Mouse (Mus musculus) neutrophil, adult 65 days (primary cell): ENCODE results near the gene Hhex. TPM values are rescaled to one million over a fixed set of nuclear protein-coding genes. Genes with fewer than 3 reads are reported as not detected.

Experiments
- total RNA-seq: library from RNA; stranded (reverse); gene quantifications from 2 replicates; pipeline ENCODE4 v1.2.4, GENCODE M21; 2023

The Hhex gene
- 54.1 and 54.6 TPM in 2 replicates for total RNA-seq

GRCm38 (mm10) chr19:37434263-37434951 lies at the start of gene Hhex:
Hhex (plus strand) TSS chr19:37434810.

Other genes with a start within 250 kb of the Hhex start
- 39.9 and 40.5 TPM in 2 replicates for gene March5, start 227.3 kb upstream of the Hhex start, total RNA-seq
- gene Cpeb3, start 226.2 kb upstream of the Hhex start, total RNA-seq = 1.3 and 2.2 TPM in 2 replicates
- gene Ide, start 97.0 kb upstream of the Hhex start, total RNA-seq = 16.5 and 18.2 TPM in 2 replicates
- 51.0 and 58.3 TPM in 2 replicates for gene Kif11, start 58.4 kb upstream of the Hhex start, total RNA-seq
- 60.5 and 62.8 TPM in 2 replicates for gene Exoc6, start 115.6 kb downstream of the Hhex start, total RNA-seq